ENCODE assay signal across 8 mouse cellular contexts in the genomic region with DNA sequence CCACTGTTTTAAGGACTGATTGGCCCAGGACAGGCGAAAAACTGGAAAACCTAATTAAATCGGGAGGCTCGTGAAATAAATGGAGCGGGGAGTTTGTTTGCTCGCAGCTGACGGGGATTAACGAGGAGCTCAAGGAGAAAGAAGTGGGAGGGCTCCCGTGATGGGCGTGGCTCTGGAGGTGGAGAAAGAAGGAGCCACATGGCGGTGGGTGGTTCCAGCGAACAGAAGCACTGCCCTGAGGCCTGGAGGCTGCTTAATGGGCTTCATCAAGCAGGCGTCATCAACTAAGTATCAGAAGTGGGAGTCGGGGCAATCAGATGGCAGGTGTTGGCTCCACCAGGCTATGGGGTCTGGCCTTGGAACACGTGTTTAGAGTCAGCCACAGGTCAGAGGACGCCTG.
DNase-seq lines count a peak whose midpoint lies in the region; ATAC-seq lines count a peak whose summit lies in the region.

No protein-coding gene starts in this region.

- H3K9ac ChIP-seq in forebrain, embryonic 14.5 days (ENCODE audit: low read length), result peak overlapping the region; percentile 21; the same call in 1 of the 2 replicates
- H3K9ac ChIP-seq in midbrain, embryonic 11.5 days (ENCODE audit: low read length), result peak overlapping the region; percentile 10; the same call in 1 of the 2 replicates
- H3K9ac ChIP-seq in stomach, embryonic 14.5 days (replicated peaks; ENCODE audit: low read depth, low read length), result no peak overlapping the region

- H3K27me3 ChIP-seq in forebrain, embryonic 14.5 days (replicated peaks; ENCODE audit: control insufficient read depth, insufficient read depth, low read length), result no peaks in the 10 kb centered on the region
- peaks cover 42% of the 10 kb centered on the region for H3K27me3 ChIP-seq in hindbrain, embryonic 10.5 days (ENCODE audit: insufficient read depth, poor library complexity, severe bottlenecking)
- H3K27me3 ChIP-seq in midbrain, embryonic 11.5 days (ENCODE audit: control insufficient read depth, insufficient read depth, low read length), result peaks cover 3% of the 10 kb centered on the region; the same call in 1 of the 2 replicates
- H3K27me3 ChIP-seq in stomach, embryonic 14.5 days (ENCODE audit: control insufficient read depth, insufficient read depth, low read length), result no peaks in the 10 kb centered on the region

- H3K36me3 ChIP-seq in forebrain, embryonic 14.5 days (ENCODE audit: control insufficient read depth, insufficient read depth, low read length), result no peaks in the 10 kb centered on the region
- no peaks in the 10 kb centered on the region for H3K36me3 ChIP-seq in hindbrain, embryonic 10.5 days
- H3K36me3 ChIP-seq in midbrain, embryonic 11.5 days (ENCODE audit: control insufficient read depth, insufficient read depth, low read length), result no peaks in the 10 kb centered on the region
- no peaks in the 10 kb centered on the region for H3K36me3 ChIP-seq in stomach, embryonic 14.5 days (ENCODE audit: control insufficient read depth, insufficient read depth, low read length)

- peaks cover 44% of the 10 kb centered on the region for H3K4me1 ChIP-seq in forebrain, embryonic 14.5 days (ENCODE audit: control insufficient read depth, insufficient read depth, low read length)
- H3K4me1 ChIP-seq in hindbrain, embryonic 10.5 days (replicated peaks), result peaks cover 58% of the 10 kb centered on the region
- peaks cover 18% of the 10 kb centered on the region for H3K4me1 ChIP-seq in midbrain, embryonic 11.5 days (ENCODE audit: control insufficient read depth, insufficient read depth, low read length)
- H3K4me1 ChIP-seq in stomach, embryonic 14.5 days (ENCODE audit: control insufficient read depth, insufficient read depth, low read length), result peaks cover 9% of the 10 kb centered on the region

- WGBS in forebrain, embryonic 14.5 days, result 2% methylated on average over 15 of the region's 15 CpGs
- 3% methylated on average over 15 of the region's 15 CpGs for WGBS in hindbrain, embryonic 10.5 days
- WGBS in midbrain, embryonic 11.5 days, result 3% methylated on average over 15 of the region's 15 CpGs
- 1% methylated on average over 15 of the region's 15 CpGs for WGBS in stomach, embryonic 14.5 days

- H3K4me2 ChIP-seq in forebrain, embryonic 14.5 days (ENCODE audit: low read length), result peak overlapping the region; percentile 46
- peak overlapping the region; percentile 42 for H3K4me2 ChIP-seq in midbrain, embryonic 11.5 days
- H3K4me2 ChIP-seq in stomach, embryonic 14.5 days (replicated peaks; ENCODE audit: low read depth, low read length), result peak overlapping the region; percentile 34

- no peaks in the 10 kb centered on the region for H3K9me3 ChIP-seq in forebrain, embryonic 14.5 days (replicated peaks; ENCODE audit: control insufficient read depth, low read length)
- H3K9me3 ChIP-seq in hindbrain, embryonic 10.5 days, result no peaks in the 10 kb centered on the region
- no peaks in the 10 kb centered on the region for H3K9me3 ChIP-seq in midbrain, embryonic 11.5 days (ENCODE audit: control insufficient read depth, low read length)
- H3K9me3 ChIP-seq in stomach, embryonic 14.5 days (ENCODE audit: control insufficient read depth, low read depth, low read length), result no peaks in the 10 kb centered on the region

- ATAC-seq in forebrain, embryonic 14.5 days, result peak; percentile 84
- peak; percentile 83 for ATAC-seq in midbrain, embryonic 11.5 days (ENCODE audit: low FRiP score)
- no peak for ATAC-seq in stomach, embryonic 14.5 days (ENCODE audit: insufficient number of reproducible peaks, insufficient read depth, low FRiP score, low read depth)

- DNase-seq in urinary bladder, adult 18-20 months (ENCODE audit: low spot score in 2 of 2), result peak; percentile 28 to 38
- no peak for DNase-seq in urinary bladder, postnatal 4 days (ENCODE audit: low spot score in 2 of 2)
- DNase-seq in forebrain, embryonic 14.5 days (ENCODE audit: low spot score), result peak; percentile 95
- DNase-seq in hindbrain, embryonic 10.5 days (ENCODE audit: low spot score), result peak; percentile 58
- peak; percentile 57 to 68 for DNase-seq in layer of hippocampus, adult 8-10 months (ENCODE audit: low spot score in 2 of 2)
- peak; percentile 96 for DNase-seq in midbrain, embryonic 11.5 days (ENCODE audit: low spot score, missing footprints)
- DNase-seq in MN1 (ENCODE audit: low spot score), result no peak

- no peak overlapping the region for H3K4me3 ChIP-seq in forebrain, embryonic 14.5 days (ENCODE audit: low read depth, low read length)
- H3K4me3 ChIP-seq in hindbrain, embryonic 10.5 days, result peak overlapping the region; percentile 36
- peak overlapping the region; percentile 16; the same call in 1 of the 2 replicates for H3K4me3 ChIP-seq in midbrain, embryonic 11.5 days (ENCODE audit: low read depth, low read length)
- peak overlapping the region; percentile 11 for H3K4me3 ChIP-seq in stomach, embryonic 14.5 days (ENCODE audit: low read depth, low read length)

- H3K27ac ChIP-seq in forebrain, embryonic 14.5 days (ENCODE audit: low read depth, low read length), result peak overlapping the region; percentile 86
- peak overlapping the region; percentile 67 for H3K27ac ChIP-seq in hindbrain, embryonic 10.5 days
- H3K27ac ChIP-seq in midbrain, embryonic 11.5 days (ENCODE audit: low read depth, low read length), result peak overlapping the region; percentile 59
- no peak overlapping the region for H3K27ac ChIP-seq in stomach, embryonic 14.5 days (ENCODE audit: low read length)

Comparison
In these comparisons a context has a peak if more than half of its experiments do, and no peak if none do; other contexts are left out.
1. DNase-seq: peak in urinary bladder, adult 18-20 months (2 of 2), forebrain, embryonic 14.5 days (single experiment), hindbrain, embryonic 10.5 days (single experiment), layer of hippocampus, adult 8-10 months (2 of 2) and midbrain, embryonic 11.5 days (single experiment); none in urinary bladder, postnatal 4 days (0 of 2) and MN1 (single experiment).
2. Peak in every context shown above with its lines, with median percentiles within 50 percentile points of each other: H3K4me2 ChIP-seq.